Mouse (Mus musculus) forebrain, embryonic 12.5 days (tissue): ENCODE results near the gene Aspg. TPM values are rescaled to one million over a fixed set of nuclear protein-coding genes. Genes with fewer than 3 reads are reported as not detected.
A peak's percentile ranks its signal among the peaks of the same experiment; 100 is the strongest.

ENCODE experiments used
- ATAC-seq: fragments of 200-750 bp; cut with Nextera tagmentation; 2 replicates; pipeline ENCODE4 v1.8.0; 2017; ENCODE audit warnings: moderate TSS enrichment; ENCODE audit not compliant: low FRiP score
- H3K27ac ChIP-seq: fragments of 300-500 bp; sonication (generic); 2 replicates; pipeline ENCODE4 v1.5.1; 2016; ENCODE audit warnings: mild to moderate bottlenecking
- H3K27me3 ChIP-seq: fragments of 300-500 bp; sonication (generic); 2 replicates; pipeline ENCODE4 v1.6.1; 2016; ENCODE audit warnings: mild to moderate bottlenecking
- H3K36me3 ChIP-seq: fragments of 300-500 bp; sonication (generic); replicated peaks from 2 replicates; pipeline ENCODE4 v1.6.1; 2016; ENCODE audit warnings: mild to moderate bottlenecking
- H3K4me1 ChIP-seq: fragments of 300-500 bp; sonication (generic); 2 replicates; pipeline ENCODE4 v1.6.1; 2016
- H3K4me2 ChIP-seq: fragments of 300-500 bp; sonication (generic); 2 replicates; pipeline ENCODE4 v1.6.1; 2016; ENCODE audit warnings: mild to moderate bottlenecking, moderate library complexity
- H3K4me3 ChIP-seq: fragments of 300-500 bp; sonication (generic); replicated peaks from 2 replicates; pipeline ENCODE4 v1.5.1; 2016; ENCODE audit warnings: mild to moderate bottlenecking
- H3K9ac ChIP-seq: fragments of 300-500 bp; sonication (generic); 2 replicates; pipeline ENCODE4 v1.6.1; 2016; ENCODE audit warnings: mild to moderate bottlenecking
- H3K9me3 ChIP-seq: fragments of 300-500 bp; sonication (generic); 2 replicates; pipeline ENCODE4 v1.6.1; 2016
- WGBS: fragments of 180-500 bp; shearing (Covaris S2); methylation state at CpG from one replicate; pipeline ENCODE4 v1.1.7; 2016; 5-methylcytosine and 5-hydroxymethylcytosine counted together
- polyA plus RNA-seq: library from polyadenylated mRNA; unstranded; fragments of >200 nt; fragmentation: Nextera tagmentation; extraction: Ambion mirVana; gene quantifications from 2 replicates; pipeline ENCODE4 v1.2.1, GENCODE M21; 2016

Gene Aspg
- polyA plus RNA-seq, 1 experiment from 2014 or later = 0.23 TPM

- Histone ChIP-seq H3K4me3 (no peak overlapping the region), H3K9me3 (no peaks in the 10 kb centered on the region), H3K27me3 (no peaks in the 10 kb centered on the region), H3K4me2 (peak overlapping the region; percentile 15; the same call in 1 of the 2 replicates), H3K9ac (peak overlapping the region; percentile 40), H3K4me1 (peaks cover 83% of the 10 kb centered on the region), H3K36me3 (peaks cover 43% of the 10 kb centered on the region), H3K27ac (peak overlapping the region; percentile 79)
- 45% methylated on average over 16 of the region's 16 CpGs for WGBS
- ATAC-seq = peak; percentile 21; the same call in 1 of the 2 replicates
These were observed 49.0 kb downstream of the Aspg start for GRCm38 (mm10) chr12:112155218-112156051.

DNA sequence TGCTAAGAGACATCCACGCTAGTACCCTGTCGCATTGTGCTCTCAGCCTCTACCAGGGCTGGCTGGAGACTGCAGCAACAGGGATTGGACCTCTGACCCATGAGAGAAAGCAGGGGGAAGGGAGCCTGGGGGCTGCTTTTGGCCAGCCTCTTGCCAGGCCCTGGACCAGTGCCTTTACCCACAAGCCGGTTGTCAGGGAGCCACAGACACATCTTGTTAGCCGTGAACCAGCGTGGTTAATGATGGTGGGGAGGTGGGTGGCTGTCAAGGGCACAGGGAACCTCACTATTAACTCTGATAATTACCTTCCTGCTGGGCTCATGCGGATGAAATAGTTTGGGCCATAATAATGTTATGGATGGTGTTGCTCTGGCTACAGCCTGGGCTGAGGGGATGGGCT lies 50.3 kb downstream of the Aspg start:
- Histone ChIP-seq H3K4me1 (peaks cover 78% of the 10 kb centered on the region), H3K9ac (no peak overlapping the region), H3K4me3 (no peak overlapping the region), H3K27me3 (no peaks in the 10 kb centered on the region), H3K4me2 (no peak overlapping the region), H3K9me3 (no peaks in the 10 kb centered on the region), H3K36me3 (peaks cover 57% of the 10 kb centered on the region), H3K27ac (no peak overlapping the region)
- 66% methylated on average over 6 of the region's 6 CpGs for WGBS
- ATAC-seq = no peak

DNA sequence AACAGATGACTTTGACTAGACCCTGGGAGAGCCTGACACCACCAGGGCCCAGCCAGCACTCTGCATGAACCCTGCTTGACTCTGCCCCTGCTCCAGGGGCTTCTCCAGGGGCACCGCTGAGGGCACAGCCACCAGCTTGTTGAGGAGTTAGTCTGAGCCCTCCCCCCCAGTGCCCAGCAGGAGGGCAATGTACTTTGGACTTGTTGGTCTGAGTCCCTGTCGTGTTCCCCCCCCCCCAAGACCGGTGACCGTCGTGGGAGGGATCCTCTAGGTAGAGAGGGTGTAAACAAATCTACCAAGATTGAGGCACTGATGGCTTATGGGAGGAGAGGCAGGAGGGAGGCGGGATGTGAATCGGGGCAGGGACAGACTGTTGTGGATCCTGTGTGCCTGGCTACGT lies 51.8 kb downstream of the Aspg start:
- WGBS = 70% methylated on average over 8 of the region's 8 CpGs
- Histone ChIP-seq H3K4me2 (no peak overlapping the region), H3K9ac (no peak overlapping the region), H3K36me3 (peaks cover 51% of the 10 kb centered on the region), H3K4me3 (no peak overlapping the region), H3K9me3 (no peaks in the 10 kb centered on the region), H3K27me3 (no peaks in the 10 kb centered on the region), H3K27ac (no peak overlapping the region), H3K4me1 (peaks cover 78% of the 10 kb centered on the region)
- ATAC-seq = no peak

DNA sequence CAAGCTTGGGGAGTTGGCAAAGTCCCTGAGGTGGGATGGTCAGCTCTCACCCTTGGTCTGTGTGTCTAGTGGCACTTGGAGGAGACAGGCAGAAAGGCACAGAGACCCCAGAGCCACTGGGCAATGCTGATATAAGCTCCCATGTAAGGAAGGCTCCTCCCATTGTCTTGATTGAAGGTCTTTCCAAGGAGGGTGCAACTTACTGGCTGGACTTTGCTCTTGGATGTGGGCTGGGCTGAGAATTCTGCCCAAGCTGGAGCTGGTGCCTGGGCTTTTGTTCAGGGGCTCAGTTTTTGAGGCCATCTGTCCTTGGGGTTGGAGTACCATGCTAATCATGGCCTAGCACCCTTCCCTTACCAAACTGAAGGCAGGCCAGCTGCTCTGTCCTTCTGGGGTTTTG lies 52.3 kb downstream of the Aspg start:
- ATAC-seq = no peak
- Histone ChIP-seq H3K9ac (no peak overlapping the region), H3K9me3 (no peaks in the 10 kb centered on the region), H3K27ac (no peak overlapping the region), H3K4me2 (no peak overlapping the region), H3K36me3 (peaks cover 51% of the 10 kb centered on the region), H3K4me3 (no peak overlapping the region), H3K4me1 (peaks cover 78% of the 10 kb centered on the region), H3K27me3 (no peaks in the 10 kb centered on the region)

DNA sequence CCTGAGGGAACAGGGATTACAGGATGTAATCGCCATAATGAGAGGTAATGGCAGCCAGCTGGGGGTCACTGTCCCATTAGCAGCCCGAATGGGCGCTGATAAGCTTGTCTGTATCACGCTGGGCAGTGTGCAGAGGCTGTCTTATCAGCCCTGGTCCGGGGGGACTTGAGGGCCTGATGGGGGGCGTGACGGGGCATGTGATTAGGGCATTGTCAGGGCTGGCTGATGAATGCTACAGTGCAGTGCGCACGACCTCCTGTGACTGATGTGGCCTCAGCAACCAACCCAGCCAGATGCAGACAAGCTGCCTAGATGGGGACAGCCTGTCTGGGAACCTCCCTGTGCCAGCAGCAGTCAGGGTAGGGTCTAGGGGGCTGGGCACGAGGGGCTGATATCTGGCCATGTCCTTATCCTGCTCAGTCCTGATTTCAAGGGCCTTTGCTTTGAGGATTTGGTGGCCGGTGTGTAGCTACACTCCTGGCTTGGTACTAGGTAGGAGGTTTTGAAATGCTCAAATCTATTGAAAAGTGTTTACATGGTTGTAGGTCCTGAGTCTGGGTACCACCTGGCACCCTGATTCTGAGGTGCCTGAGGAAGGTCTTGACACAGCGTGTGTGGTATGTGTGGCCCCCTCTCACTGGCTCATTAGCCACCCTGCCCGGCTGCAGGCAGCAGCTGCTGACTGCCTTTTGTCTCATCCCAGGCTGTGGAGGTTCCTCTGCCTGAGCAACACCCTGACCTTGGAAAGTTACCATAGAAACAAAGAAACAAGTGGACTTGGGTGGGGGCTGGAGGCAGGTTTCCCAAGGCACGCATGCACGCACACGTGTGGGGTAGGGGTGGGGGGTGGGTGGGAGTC lies 57.7 kb downstream of the Aspg start:
- Histone ChIP-seq H3K27me3 (no peaks in the 10 kb centered on the region), H3K9ac (peak overlapping the region; percentile 22), H3K4me2 (peak overlapping the region; percentile 13; the same call in 1 of the 2 replicates), H3K4me1 (peaks cover 62% of the 10 kb centered on the region), H3K4me3 (no peak overlapping the region), H3K9me3 (no peaks in the 10 kb centered on the region), H3K36me3 (peaks cover 67% of the 10 kb centered on the region), H3K27ac (peak overlapping the region; percentile 82)
- peak; percentile 70 for ATAC-seq
- 17% methylated on average over 16 of the region's 16 CpGs for WGBS

- Histone ChIP-seq H3K36me3 (peaks cover 67% of the 10 kb centered on the region), H3K27ac (peak overlapping the region; percentile 82), H3K9ac (0 out of 2 replicates have a peak overlapping the region, but pooled peaks have one; percentile 9), H3K4me1 (peaks cover 68% of the 10 kb centered on the region), H3K27me3 (no peaks in the 10 kb centered on the region), H3K4me3 (no peak overlapping the region), H3K9me3 (no peaks in the 10 kb centered on the region), H3K4me2 (peak overlapping the region; percentile 13; the same call in 1 of the 2 replicates)
- 71% methylated on average over 6 of the region's 6 CpGs for WGBS
- no peak for ATAC-seq
These were observed 58.4 kb downstream of the Aspg start for GRCm38 (mm10) chr12:112164840-112165219.

GRCm38 (mm10) chr12:112169240-112169639 lies 62.8 kb downstream of the Aspg start:
- no peaks in the 10 kb centered on the region for H3K27me3 ChIP-seq
- H3K36me3 ChIP-seq = peaks cover 74% of the 10 kb centered on the region
- no peaks in the 10 kb centered on the region for H3K9me3 ChIP-seq
- no peak overlapping the region for H3K4me2 ChIP-seq
- peak overlapping the region; percentile 87; the same call in 1 of the 2 replicates for H3K27ac ChIP-seq
- peaks cover 61% of the 10 kb centered on the region for H3K4me1 ChIP-seq
- H3K9ac ChIP-seq = no peak overlapping the region
- 73% methylated on average over 5 of the region's 5 CpGs for WGBS
- no peak overlapping the region for H3K4me3 ChIP-seq
- ATAC-seq = no peak

GRCm38 (mm10) chr12:112170671-112171574 lies 64.4 kb downstream of the Aspg start:
- 19% methylated on average over 20 of the region's 20 CpGs for WGBS
- H3K9me3 ChIP-seq = no peaks in the 10 kb centered on the region
- H3K4me1 ChIP-seq = peaks cover 44% of the 10 kb centered on the region

GRCm38 (mm10) chr12:112171657-112172056 lies 65.2 kb downstream of the Aspg start:
- H3K36me3 ChIP-seq = peaks cover 77% of the 10 kb centered on the region
- no peak overlapping the region for H3K4me3 ChIP-seq
- peaks cover 42% of the 10 kb centered on the region for H3K4me1 ChIP-seq
- H3K9ac ChIP-seq = peak overlapping the region; percentile 29; the same call in 1 of the 2 replicates
- H3K27me3 ChIP-seq = no peaks in the 10 kb centered on the region
- ATAC-seq = no peak
- 97% methylated on average over 1 of the region's 1 CpGs for WGBS
- peak overlapping the region; percentile 19 for H3K4me2 ChIP-seq
- peak overlapping the region; percentile 87 for H3K27ac ChIP-seq
- H3K9me3 ChIP-seq = no peaks in the 10 kb centered on the region

More at GRCm38 (mm10) chr12:112170671-112171574, 64.4 kb downstream of the Aspg start:
- no peak overlapping the region for H3K4me3 ChIP-seq
- peak overlapping the region; percentile 87 for H3K27ac ChIP-seq
- no peaks in the 10 kb centered on the region for H3K27me3 ChIP-seq
- ATAC-seq = peak; percentile 50; the same call in 1 of the 2 replicates
- peak overlapping the region; percentile 48 for H3K9ac ChIP-seq
- peak overlapping the region; percentile 19 for H3K4me2 ChIP-seq
- peaks cover 76% of the 10 kb centered on the region for H3K36me3 ChIP-seq

DNA sequence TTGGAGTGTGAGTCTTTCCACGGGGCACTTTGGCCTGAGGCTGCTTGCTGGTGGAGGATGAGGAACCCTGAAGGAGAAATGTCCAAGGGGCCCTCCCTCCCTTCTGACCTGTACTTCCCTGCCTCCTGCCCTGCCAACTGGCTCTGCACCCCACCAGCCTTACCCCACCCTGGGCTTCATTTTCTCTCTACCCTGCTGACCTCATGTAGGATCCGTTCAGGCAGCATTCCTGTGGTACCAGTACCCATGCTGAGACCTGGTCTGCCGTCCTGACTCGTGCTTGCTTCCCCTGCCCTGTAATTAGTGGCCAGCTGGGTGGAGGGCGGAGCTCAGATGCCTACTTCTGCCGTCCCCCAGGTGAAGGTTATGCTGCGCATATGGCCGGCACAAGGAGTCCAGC lies 65.7 kb downstream of the Aspg start:
- 65% methylated on average over 8 of the region's 8 CpGs for WGBS
- H3K4me1 ChIP-seq = peaks cover 40% of the 10 kb centered on the region
- H3K27ac ChIP-seq = peak overlapping the region; percentile 87
- H3K9ac ChIP-seq = no peak overlapping the region; the same call in 1 of the 2 replicates
- ATAC-seq = no peak
- peaks cover 81% of the 10 kb centered on the region for H3K36me3 ChIP-seq
- H3K27me3 ChIP-seq = no peaks in the 10 kb centered on the region
- H3K4me3 ChIP-seq = no peak overlapping the region
- no peak overlapping the region for H3K4me2 ChIP-seq
- H3K9me3 ChIP-seq = no peaks in the 10 kb centered on the region
